Mouse (Mus musculus) stomach, embryonic 14.5 days (tissue): ENCODE data around the gene 1700025B11Rik. TPM values are rescaled to one million over a fixed set of nuclear protein-coding genes. Genes with fewer than 3 reads are reported as not detected.

ENCODE experiments used
- ATAC-seq: fragments of 200-750 bp; cut with Nextera tagmentation; 2 replicates; pipeline ENCODE4 v1.8.0; 2017; ENCODE audit warnings: low read depth, moderate TSS enrichment; ENCODE audit not compliant: insufficient number of reproducible peaks, insufficient read depth, low FRiP score
- H3K27ac ChIP-seq: fragments of 300-500 bp; sonication (generic); 2 replicates; pipeline ENCODE4 v1.5.1; 2014; ENCODE audit warnings: mild to moderate bottlenecking, low read length, moderate library complexity, mixed read lengths
- H3K27me3 ChIP-seq: fragments of 300-500 bp; sonication (generic); 2 replicates; pipeline ENCODE4 v1.6.1; 2014; ENCODE audit warnings: low read length, control low read depth, mixed read lengths; ENCODE audit not compliant: control insufficient read depth, insufficient read depth
- H3K36me3 ChIP-seq: fragments of 300-500 bp; sonication (generic); 2 replicates; pipeline ENCODE4 v1.6.1; 2014; ENCODE audit warnings: mild to moderate bottlenecking, control low read depth, low read length, moderate library complexity, mixed read lengths; ENCODE audit not compliant: control insufficient read depth, insufficient read depth
- H3K4me1 ChIP-seq: fragments of 300-500 bp; sonication (generic); 2 replicates; pipeline ENCODE4 v1.6.1; 2014; ENCODE audit warnings: low read length, control low read depth, mixed read lengths; ENCODE audit not compliant: control insufficient read depth, insufficient read depth
- H3K4me2 ChIP-seq: fragments of 300-500 bp; sonication (generic); replicated peaks from 2 replicates; pipeline ENCODE4 v1.6.1; 2014; ENCODE audit warnings: low read depth, low read length, control low read depth
- H3K4me3 ChIP-seq: fragments of 300-500 bp; sonication (generic); 2 replicates; pipeline ENCODE4 v1.5.1; 2014; ENCODE audit warnings: low read depth, low read length, control low read depth
- H3K9ac ChIP-seq: fragments of 300-500 bp; sonication (generic); replicated peaks from 2 replicates; pipeline ENCODE4 v1.6.1; 2014; ENCODE audit warnings: low read depth, mild to moderate bottlenecking, control low read depth, low read length, moderate library complexity, mixed read lengths
- H3K9me3 ChIP-seq: fragments of 300-500 bp; sonication (generic); 2 replicates; pipeline ENCODE4 v1.6.1; 2016; ENCODE audit warnings: low read depth, low read length, control low read depth; ENCODE audit not compliant: control insufficient read depth
- WGBS: fragments of 180-500 bp; shearing (Covaris S2); extraction: QIAGEN DNeasy Blood & Tissue Kit; methylation state at CpG from one replicate; pipeline ENCODE4 v1.1.7; 2014; 5-methylcytosine and 5-hydroxymethylcytosine counted together
- polyA plus RNA-seq: library from polyadenylated mRNA; unstranded; fragments of >200 nt; fragmentation: Nextera tagmentation; extraction: Ambion mirVana; gene quantifications from 2 replicates; pipeline ENCODE4 v1.2.1, GENCODE M21; 2014

The 1700025B11Rik gene
- polyA plus RNA-seq: not detected in 2 replicates

GRCm38 (mm10) chr15:77561792-77562191 is at the start of gene 1700025B11Rik:
Gene 1700025B11Rik, minus strand, starts transcription at chr15:77561892.
- Histone ChIP-seq H3K4me1 (no peaks in the 10 kb centered on the region), H3K4me3 (no peak within 1 kb of the TSS), H3K9me3 (no peaks in the 10 kb centered on the region), H3K4me2 (no peak within 1 kb of the TSS), H3K27me3 (no peaks in the 10 kb centered on the region), H3K9ac (no peak within 1 kb of the TSS), H3K36me3 (no peaks in the 10 kb centered on the region), H3K27ac (no peak within 1 kb of the TSS)
- ATAC-seq: no peak

GRCm38 (mm10) chr15:77606069-77606468 is 44.4 kb upstream of the 1700025B11Rik start:
- 91% methylated on average over 3 of the region's 3 CpGs for WGBS
- no peak for ATAC-seq
- H3K36me3 ChIP-seq: no peaks in the 10 kb centered on the region
- H3K27me3 ChIP-seq: no peaks in the 10 kb centered on the region
- no peak overlapping the region for H3K4me3 ChIP-seq
- no peak overlapping the region for H3K4me2 ChIP-seq
- no peak overlapping the region for H3K9ac ChIP-seq
- no peaks in the 10 kb centered on the region for H3K4me1 ChIP-seq
- H3K27ac ChIP-seq: no peak overlapping the region
- no peaks in the 10 kb centered on the region for H3K9me3 ChIP-seq

GRCm38 (mm10) chr15:77598958-77599357 is 37.3 kb upstream of the 1700025B11Rik start, which contains the start of gene Gm36245:
Gene Gm36245, plus strand, starts transcription at chr15:77599258.
- Histone ChIP-seq H3K9ac (no peak within 1 kb of the TSS), H3K4me3 (no peak within 1 kb of the TSS), H3K9me3 (no peaks in the 10 kb centered on the region), H3K36me3 (no peaks in the 10 kb centered on the region), H3K4me1 (no peaks in the 10 kb centered on the region), H3K27ac (no peak within 1 kb of the TSS), H3K27me3 (no peaks in the 10 kb centered on the region), H3K4me2 (no peak within 1 kb of the TSS)
- 85% methylated on average over 1 of the region's 1 CpGs for WGBS
- no peak for ATAC-seq

GRCm38 (mm10) chr15:77598429-77598828 is 36.7 kb upstream of the 1700025B11Rik start:
- H3K4me2 ChIP-seq: no peak overlapping the region
- H3K27me3 ChIP-seq: no peaks in the 10 kb centered on the region
- no peak overlapping the region for H3K4me3 ChIP-seq
- H3K9ac ChIP-seq: no peak overlapping the region
- ATAC-seq: no peak
- no peaks in the 10 kb centered on the region for H3K9me3 ChIP-seq
- H3K27ac ChIP-seq: no peak overlapping the region
- H3K36me3 ChIP-seq: no peaks in the 10 kb centered on the region
- WGBS: 59% methylated on average over 3 of the region's 3 CpGs
- no peaks in the 10 kb centered on the region for H3K4me1 ChIP-seq

GRCm38 (mm10) chr15:77595961-77596360 is 34.3 kb upstream of the 1700025B11Rik start, which contains the start of gene Apol10b:
Gene Apol10b, minus strand, starts transcription at chr15:77596125.
- no peak for ATAC-seq
- Histone ChIP-seq H3K4me1 (no peaks in the 10 kb centered on the region), H3K9ac (no peak within 1 kb of the TSS), H3K36me3 (no peaks in the 10 kb centered on the region), H3K27me3 (no peaks in the 10 kb centered on the region), H3K4me2 (no peak within 1 kb of the TSS), H3K4me3 (no peak within 1 kb of the TSS), H3K27ac (peak within 1 kb of the TSS; percentile 58), H3K9me3 (no peaks in the 10 kb centered on the region)
- 42% methylated on average over 5 of the region's 5 CpGs for WGBS

GRCm38 (mm10) chr15:77593557-77593956 is 31.9 kb upstream of the 1700025B11Rik start:
- no peak for ATAC-seq
- H3K9me3 ChIP-seq: no peaks in the 10 kb centered on the region
- H3K4me3 ChIP-seq: no peak overlapping the region
- no peak overlapping the region for H3K9ac ChIP-seq
- H3K27me3 ChIP-seq: no peaks in the 10 kb centered on the region
- no peaks in the 10 kb centered on the region for H3K4me1 ChIP-seq
- H3K27ac ChIP-seq: no peak overlapping the region
- H3K4me2 ChIP-seq: no peak overlapping the region
- WGBS: 56% methylated on average over 1 of the region's 1 CpGs
- H3K36me3 ChIP-seq: no peaks in the 10 kb centered on the region

- H3K4me2 ChIP-seq: no peak overlapping the region
- WGBS: 56% methylated on average over 2 of the region's 2 CpGs
- no peaks in the 10 kb centered on the region for H3K36me3 ChIP-seq
- H3K9ac ChIP-seq: no peak overlapping the region
- no peaks in the 10 kb centered on the region for H3K27me3 ChIP-seq
- H3K4me3 ChIP-seq: no peak overlapping the region
- no peaks in the 10 kb centered on the region for H3K9me3 ChIP-seq
- no peaks in the 10 kb centered on the region for H3K4me1 ChIP-seq
- no peak for ATAC-seq
- no peak overlapping the region for H3K27ac ChIP-seq
Measured at GRCm38 (mm10) chr15:77590881-77591280, 29.2 kb upstream of the 1700025B11Rik start.

GRCm38 (mm10) chr15:77588981-77589380 is 27.3 kb upstream of the 1700025B11Rik start:
- H3K36me3 ChIP-seq: no peaks in the 10 kb centered on the region
- no peak overlapping the region for H3K4me2 ChIP-seq
- no peaks in the 10 kb centered on the region for H3K9me3 ChIP-seq
- H3K4me3 ChIP-seq: no peak overlapping the region
- H3K27me3 ChIP-seq: no peaks in the 10 kb centered on the region
- no peaks in the 10 kb centered on the region for H3K4me1 ChIP-seq
- ATAC-seq: no peak
- no peak overlapping the region for H3K9ac ChIP-seq
- no peak overlapping the region for H3K27ac ChIP-seq

- ATAC-seq: no peak
- no peak overlapping the region for H3K4me2 ChIP-seq
- no peaks in the 10 kb centered on the region for H3K4me1 ChIP-seq
- H3K27ac ChIP-seq: no peak overlapping the region
- no peaks in the 10 kb centered on the region for H3K9me3 ChIP-seq
- no peak overlapping the region for H3K9ac ChIP-seq
- H3K4me3 ChIP-seq: no peak overlapping the region
- no peaks in the 10 kb centered on the region for H3K27me3 ChIP-seq
- H3K36me3 ChIP-seq: no peaks in the 10 kb centered on the region
Measured at GRCm38 (mm10) chr15:77587026-77587425, 25.3 kb upstream of the 1700025B11Rik start.
